Mouse (Mus musculus) right cerebral cortex, postnatal 4 days (tissue): Measurements from ENCODE around the gene Nol7.

Experiments used
- DNase-seq: peaks from one replicate; pipeline ENCODE4 v3.0.0-alpha.2; 2022

Gene Nol7

DNA sequence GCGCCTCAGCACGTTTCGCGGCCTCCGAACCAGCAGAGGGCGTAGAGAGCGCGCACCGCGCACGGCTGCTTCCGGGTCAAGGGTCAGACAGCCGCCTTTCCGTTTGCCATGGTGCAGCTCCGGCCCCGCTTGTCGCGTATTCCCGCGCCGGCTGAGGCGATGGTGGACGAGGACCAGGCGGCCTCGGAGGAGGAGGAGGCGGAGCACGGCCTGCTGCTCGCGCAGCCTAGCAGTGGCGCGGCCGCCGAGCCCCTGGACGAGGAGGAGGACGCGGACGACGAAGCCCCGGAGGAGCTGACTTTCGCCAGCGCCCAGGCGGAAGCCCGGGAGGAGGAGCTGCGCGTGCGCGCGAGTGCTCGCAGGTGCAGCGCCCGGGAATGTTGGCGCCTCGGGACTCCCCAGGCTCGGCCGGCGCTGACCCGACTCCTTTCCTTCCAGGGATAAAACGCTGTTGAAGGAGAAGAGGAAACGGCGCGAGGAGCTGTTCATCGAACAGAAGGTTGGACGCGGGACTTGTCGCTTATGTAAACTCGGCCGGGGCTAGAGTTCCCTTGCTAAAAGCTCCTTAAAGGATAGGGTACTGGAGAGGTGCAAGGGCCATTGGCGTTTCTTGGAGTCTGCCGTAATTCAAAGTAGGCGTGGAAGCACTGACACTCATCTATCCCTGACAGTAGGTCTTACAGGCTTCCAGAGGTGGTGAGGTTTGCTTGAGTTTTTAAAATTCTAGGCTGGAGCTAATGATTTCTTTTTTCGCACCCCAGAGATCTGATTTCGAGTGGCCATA is at the start of gene Nol7:
Gene Nol7, plus strand, starts transcription at position 94 of the 784 bp plus-strand sequence.
- DNase-seq: peak; percentile 99

DNA sequence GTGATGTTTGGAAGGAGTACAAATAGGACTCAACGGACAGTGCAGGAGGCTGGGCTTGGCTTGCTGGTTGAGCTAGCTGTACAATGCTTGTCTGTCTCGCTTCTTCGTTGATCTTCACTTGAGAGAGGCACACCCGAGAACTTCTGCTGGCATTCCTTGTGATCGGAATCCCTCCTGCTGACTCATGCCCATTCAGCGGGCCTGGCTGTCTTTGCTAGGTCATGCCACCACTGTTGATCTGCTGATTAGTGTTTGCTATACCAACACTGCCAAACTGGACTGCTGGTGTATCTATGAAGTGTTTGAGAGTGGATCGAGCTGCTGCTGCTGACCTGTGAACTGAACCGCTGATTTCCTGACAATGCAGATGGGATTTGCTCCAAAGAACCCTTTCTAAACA is 48.8 kb upstream of the Nol7 start:
- DNase-seq: no peak

DNA sequence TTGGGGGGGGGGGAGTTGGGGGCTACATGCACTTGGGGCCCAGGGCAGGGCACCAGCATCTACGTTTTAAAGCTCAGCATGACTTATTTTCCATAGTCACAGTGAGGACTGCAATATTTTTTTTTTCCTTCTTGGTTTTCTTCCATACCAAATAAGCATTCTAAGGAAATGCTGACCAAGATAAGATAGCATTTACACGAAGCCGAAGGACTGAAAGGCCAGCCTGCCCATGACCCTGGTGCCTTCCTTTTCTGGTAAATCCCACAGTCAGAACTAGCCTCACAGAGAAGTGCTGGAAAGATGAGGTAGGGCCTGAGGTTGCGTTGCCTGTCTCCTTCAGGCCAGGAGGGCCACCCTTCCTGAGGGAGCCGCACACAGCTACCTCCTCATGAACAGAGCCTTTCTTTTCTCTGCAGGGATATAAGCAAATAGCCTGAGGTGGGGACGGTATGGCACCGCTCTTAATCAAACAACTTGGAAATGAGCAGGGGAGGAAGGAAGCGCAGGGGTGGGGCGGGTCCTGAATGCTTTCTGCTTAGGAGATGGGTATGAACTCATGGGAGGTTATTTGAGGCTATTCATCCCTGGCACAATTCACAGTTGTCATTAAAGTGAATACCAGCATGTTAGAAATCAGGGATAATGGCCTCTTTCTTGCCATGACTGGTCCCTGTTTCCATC is 47.6 kb upstream of the Nol7 start:
- no peak for DNase-seq

DNA sequence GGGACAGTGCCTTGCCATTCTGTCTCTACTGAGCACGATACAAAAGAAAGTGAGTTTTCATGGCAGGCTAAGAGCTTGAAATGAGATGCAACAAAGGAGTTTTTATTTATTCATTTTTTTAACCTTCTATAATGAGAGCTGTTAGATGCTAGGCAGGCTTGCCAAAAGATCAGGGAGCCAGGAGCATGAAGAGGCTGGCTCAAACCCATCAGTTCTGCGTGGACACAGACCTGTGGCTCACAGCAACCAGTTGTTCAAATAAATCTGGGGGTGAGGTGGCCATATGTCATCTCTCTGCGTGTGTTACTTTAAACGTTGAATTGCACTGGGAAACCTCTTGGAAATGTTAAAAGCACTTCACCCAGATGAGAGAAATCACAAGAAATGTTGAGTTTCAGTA is 44.8 kb upstream of the Nol7 start:
- DNase-seq: no peak

DNA sequence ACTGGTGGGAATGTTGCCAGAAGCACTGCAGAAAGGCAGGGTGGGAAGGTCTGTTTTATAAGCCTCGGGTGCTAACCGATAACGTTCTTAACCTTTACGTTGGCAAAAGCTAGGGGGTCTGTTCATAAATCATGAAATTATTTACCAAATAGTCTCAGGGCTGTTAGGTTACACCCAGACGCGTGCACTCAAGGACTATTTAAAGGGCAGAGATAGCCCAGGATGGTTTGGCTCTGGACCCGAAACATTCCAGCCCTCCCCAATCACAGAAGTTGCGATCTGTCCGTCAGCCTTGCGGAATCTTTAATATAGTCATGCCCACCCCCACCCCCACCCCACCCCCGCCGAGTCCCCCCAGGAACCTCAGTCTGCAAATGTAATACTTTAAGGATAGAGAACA is 43.8 kb upstream of the Nol7 start:
- DNase-seq: no peak

DNA sequence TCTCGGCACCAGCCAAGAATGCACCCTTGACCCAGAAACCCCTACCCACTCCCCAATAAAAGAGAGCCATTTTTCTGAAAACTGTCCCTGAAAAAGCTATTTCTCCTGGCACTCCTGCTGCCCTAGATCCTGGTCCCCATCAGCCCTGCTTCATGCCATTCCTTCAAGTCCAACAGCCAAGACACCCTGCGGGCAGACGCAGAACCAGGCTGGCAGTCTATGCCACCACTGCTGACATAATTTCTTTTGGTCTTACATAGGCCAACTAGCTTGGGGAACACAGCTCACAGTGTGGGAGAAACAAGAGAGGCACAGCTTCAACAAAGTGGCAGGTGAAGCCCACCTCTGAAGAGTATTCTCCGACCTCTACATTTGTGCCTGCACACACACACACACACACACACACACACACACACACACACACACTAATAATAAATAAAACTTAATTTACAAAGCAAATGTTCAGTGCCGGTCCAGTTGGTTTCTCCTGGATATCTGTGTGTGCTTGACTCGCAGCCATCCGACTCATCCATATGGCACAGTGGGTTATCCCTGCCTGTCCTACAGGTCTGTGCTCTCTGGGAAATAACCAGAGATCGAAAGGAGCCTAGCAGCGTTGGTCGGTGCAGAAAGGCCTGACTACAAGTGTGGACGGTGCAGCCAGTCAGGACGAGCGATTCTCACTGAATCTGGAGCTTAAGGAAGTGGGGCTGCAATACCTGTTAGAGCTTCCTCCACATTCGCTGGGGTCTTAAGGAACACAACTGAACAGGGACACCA is 41.7 kb upstream of the Nol7 start:
- no peak for DNase-seq

DNA sequence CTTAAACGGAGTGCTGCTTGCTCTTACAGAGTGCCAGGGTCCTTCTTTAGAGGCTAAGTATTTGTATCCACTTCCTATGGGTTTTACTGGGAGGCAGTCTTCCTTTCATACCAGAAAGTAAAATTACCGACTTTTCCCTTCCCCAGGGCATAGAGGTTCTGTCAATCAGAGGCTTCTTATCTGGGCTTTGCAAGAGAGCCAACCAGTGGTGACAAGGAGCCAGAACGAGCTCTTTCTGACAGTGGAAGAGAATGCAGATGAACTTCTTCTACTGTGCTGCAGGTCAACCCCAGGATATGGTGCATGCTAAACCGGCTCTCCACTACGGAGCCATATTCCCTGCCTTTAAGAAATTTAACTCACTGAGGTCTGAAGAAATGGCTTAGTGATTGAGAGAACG is 37.7 kb upstream of the Nol7 start:
- DNase-seq: no peak

DNA sequence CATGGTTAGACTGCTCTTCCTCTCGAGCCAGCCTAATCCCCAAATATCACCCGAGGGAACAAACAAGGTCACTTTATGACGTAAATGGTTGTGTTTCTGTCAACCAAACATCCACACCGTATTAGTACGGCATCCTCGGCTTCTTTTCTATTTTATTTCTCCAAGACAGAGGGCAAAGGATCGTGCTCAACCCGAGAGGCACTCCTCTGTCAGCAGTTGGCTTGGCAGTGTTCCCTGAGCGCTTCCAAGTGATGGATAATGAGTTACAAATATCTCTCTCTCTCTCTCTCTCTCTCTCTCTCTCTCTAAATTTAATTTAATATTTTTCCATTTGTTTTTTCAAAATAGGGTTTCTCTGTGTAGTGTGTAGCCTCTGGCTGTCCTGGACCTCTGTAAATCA is 35.8 kb upstream of the Nol7 start:
- no peak for DNase-seq

DNA sequence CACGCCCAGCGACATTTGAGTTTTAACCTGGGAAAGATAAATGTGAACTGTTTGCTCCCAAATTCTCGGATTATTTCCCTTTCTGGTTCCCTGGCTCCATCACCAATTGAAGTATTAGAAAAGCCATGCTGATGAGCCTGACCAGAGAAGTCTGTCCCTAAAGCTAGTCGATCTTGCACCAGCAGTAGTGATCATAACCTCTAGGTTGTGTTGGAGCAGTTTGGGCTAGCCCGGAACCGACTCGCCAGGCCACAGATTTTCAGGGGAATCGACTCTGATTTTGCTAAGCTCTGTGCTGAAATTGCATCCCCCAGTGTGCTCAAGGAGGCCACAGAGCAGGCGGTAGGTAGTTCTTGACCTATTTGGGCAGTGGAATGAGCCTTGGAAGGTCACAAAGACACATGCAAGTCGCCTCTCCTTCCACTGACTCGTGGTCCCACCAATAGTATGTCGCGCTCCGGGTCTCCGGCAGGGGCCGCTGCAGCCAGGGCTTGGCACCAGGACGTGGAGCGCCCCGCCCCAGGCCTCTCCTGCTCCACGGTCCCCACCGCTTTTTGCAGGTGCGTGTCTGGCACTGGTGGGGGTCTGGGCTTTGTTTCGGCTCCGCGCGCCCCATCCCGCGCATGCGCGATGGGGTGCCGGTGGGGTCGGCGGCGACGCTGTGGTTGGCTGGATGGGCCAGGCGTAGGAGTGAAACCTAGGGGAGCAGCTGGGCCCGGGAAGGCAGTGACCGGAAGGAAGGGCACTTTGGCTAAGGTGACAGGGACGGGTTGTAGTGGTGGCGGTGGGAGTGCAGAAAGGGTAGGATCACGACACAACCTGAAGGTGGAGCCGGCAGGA is 33.0 kb upstream of the Nol7 start, which contains the start of gene Sirt5:
Gene Sirt5, plus strand, starts transcription at position 512 of the 840 bp plus-strand sequence.
- peak; percentile 84 for DNase-seq

DNA sequence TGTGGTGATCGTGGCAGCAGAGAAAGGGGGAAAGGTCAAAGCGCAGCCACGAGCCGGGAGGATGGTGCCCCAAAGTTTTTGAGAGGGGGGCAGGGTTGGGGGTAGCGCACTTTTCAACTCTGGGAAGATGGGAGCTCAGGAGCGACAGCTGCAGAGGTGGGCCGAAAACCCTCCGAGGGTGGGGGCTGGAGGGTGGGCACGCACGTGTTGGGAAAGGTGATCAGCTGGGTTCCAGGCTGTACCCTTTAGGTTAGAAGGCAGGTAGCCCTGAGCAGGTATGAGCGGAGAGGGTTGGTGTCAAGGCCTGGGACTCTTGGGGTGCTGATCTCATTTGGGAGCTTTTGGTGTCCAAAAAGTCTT is 32.4 kb upstream of the Nol7 start:
- DNase-seq: no peak

DNA sequence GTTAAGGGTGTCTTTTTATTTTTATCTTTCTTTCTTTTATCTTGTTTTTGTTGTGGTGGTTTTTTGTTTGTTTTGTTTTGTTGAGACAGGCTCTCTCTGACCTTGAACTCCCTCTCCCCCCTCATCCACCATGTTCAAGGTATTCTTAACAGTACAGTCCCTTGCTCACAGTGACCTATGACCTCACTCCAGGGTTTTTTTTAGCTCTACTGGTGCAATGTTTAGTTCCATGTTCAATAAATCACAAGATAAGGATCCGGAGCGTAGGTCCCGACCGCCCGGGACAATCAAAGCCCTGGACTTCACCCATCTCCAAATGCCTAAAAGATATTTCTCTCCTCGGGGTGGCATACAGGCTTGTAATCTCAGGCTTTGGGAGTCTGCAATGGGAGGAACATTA is 28.1 kb upstream of the Nol7 start:
- DNase-seq: no peak

DNA sequence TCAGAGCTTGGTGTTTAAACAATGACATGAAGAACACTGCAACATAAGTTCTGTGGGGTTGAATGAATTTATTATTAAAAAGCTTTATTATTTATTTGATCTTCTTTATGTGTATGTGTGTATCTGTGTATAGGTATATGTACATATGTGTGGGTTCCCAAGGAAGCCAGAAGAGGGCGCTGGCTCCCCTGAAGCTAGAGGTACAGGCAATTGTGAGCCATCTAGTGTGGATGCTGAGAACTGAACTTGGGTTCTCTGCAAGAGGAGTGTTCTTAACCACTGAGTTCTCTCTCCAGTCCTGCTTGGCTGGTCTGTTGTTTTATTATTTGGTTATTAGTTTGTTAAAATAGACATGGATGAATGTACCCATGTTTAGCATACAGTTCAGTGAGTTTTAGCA is 25.3 kb upstream of the Nol7 start:
- DNase-seq: no peak

DNA sequence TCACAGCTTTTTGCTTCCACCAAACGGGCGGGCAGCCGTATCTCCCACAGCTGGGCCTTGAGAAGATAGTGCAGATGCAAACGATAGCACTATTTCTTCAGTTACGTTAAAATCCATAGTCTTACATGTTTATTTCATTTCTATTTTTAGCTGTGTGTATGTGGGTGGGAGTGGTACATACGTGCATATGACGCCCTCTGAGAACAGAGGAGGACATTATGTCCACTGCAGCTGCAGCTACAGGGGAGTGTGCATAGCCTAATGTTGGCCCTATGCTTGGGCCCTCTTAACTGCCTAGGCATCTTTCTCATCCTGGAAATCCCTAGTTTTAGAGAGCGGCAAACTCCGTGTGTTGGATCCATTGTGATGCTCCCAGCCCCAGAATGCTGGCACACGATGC is 24.0 kb upstream of the Nol7 start:
- no peak for DNase-seq

DNA sequence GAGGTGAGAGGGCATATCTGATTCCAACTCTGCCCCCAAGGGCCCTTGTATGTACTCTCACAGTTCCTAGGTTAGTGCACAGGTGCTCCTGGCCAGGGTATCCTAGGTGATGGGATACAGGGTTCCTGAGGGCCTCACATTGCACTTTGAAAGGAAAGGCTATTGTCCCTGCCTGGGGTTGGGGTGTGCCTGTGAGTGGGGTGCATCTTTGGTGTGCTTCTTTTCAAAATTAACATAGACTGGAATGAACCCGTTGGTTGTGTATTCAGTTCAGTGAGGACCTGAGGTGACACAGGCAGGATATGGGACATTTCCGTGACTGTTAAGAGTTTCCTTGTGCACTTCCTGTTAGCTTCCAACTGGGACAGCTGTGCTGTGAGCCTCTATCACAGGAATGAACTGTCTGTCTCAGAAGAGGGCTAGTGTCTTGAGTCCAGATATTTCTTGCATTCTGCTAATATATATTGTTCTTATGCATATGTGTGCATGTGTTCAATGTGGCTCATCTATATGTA is 23.2 kb upstream of the Nol7 start:
- no peak for DNase-seq

DNA sequence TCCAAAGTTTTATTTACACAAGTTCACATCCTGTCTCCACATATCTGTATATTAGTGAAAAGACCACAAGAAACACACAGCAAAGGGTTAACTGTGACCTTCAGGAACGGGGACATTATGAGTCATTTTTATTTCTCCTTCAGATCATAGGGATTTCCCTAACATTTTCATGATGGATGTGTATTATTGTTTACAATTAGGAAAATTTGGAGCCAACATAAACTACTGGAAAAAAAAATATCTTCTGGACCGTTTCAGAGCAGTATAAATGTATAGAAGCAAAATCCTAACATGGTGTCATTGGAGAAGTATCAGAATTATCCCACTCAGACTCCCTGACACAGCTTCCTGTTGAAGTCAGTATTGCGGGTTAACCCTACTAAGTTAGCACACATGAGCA is 18.2 kb upstream of the Nol7 start:
- DNase-seq: no peak

DNA sequence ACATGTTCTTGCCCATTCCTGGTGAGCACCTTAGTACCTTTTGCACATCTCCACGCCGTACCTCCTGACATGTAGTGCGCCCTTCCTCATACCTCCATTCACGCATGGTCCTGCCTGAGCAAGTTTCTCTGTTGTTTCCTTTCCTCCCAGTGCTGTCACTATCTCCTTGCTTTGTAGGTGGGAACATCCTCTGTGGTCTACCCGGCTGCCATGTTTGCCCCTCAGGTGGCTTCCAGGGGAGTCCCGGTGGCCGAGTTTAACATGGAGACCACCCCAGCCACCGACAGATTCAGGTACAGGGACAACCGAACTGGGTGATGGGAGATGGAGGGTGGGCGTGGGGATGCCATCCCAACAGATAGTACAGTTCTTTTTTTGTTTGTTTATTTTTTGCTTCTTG is 12.9 kb upstream of the Nol7 start:
- no peak for DNase-seq

DNA sequence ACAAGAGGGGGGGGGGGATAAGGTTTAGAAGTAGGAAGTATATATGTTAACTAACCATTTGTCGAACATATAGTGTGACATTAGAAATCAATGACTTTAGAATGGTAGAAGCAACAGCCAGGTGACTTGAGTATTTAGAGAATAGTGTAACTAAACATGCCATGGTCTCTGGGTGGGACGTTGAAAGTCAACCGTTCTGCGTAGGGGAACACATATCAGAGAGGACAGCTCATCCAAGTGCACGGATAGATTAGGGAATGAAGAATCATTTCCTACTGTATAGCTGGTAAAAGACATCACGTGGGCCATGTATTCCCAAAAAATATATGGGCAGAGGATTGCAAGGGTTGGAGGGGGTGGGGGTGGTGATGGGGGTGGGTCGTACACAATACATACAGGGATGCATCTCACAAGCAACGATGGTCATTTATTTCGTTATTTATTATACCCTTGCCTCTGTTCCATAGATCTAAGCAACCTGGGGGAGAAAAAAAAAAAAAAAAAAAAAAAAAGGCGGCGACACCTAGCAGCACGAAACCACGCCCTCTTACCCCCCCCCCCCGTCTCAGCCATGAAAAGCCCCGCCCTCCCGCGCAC is 392 bp upstream of the Nol7 start:
- no peak for DNase-seq

DNA sequence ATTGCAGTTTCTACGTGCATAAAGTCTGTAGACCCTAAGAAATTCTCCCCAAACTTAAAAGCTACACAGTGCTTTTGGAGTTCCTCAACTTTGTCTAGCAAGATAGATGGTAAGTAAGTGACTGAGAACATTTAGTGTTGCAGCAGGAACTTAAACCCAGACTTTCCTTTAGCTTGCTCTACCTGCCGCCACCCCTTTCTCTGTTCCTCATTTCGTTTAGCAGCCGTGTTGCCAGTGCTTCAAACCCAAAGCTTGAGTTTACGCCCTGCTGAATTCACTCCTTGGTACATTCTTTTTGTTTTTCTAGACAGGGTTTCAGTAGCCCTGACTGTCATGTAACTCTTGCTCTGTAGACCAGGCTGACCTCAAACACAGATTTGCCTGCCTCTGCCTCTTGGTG is 1.4 kb downstream of the Nol7 start:
- no peak for DNase-seq

DNA sequence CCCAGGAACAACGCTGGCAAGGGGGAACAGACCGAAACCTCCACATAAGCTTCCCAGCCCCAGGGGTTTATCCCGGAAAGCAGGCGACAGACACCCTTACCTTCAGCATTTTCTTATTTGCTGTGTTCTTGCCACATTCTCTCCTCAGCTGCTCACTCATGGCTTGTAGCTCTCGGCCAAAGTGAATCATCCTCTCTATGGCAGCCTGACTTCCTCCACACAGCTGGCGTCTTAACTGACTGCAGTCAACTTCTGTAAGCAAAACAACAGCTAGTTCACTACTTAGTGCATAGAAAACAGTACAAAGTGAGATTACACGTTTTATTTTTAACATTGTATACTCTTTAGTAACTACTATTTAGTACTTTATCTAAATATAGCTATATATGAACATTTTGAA is 14.1 kb downstream of the Nol7 start:
- no peak for DNase-seq

DNA sequence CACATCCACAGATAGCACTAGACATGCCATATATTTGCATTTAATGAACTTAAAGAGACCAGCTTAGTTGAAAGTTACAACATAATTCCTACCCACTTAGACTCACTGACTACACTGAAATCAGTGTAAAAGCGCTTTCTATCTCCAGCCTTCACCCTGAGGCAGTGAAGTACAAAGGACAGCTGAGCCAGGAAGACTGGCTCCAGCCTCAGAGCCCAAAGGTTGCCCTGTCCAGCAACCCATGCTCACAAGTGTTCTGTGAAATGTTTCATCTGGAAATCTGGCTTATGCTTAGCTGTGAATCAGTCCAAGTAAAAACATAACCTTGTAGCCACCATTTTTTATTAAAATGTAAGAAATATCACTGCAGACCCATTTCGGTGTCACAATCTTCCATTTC is 15.4 kb downstream of the Nol7 start:
- DNase-seq: no peak

DNA sequence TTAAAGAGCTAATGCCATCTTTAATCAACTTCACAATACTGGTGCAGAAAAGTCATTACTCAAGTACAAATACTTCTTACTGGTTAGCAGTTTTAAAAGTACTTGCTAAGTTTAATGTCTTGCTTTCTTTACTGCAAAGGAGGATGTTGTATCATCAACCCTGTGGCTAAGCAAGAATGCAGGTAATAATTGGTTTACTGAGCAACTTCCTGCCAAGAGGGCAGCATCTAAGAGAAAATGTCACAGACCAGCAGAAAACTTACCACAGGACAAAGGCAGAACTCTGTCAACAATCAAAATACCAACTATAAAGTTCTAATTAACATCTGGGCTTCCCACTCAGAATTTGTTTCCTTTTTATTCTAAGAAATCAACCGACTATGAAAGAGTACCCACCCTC is 17.1 kb downstream of the Nol7 start:
- no peak for DNase-seq

DNA sequence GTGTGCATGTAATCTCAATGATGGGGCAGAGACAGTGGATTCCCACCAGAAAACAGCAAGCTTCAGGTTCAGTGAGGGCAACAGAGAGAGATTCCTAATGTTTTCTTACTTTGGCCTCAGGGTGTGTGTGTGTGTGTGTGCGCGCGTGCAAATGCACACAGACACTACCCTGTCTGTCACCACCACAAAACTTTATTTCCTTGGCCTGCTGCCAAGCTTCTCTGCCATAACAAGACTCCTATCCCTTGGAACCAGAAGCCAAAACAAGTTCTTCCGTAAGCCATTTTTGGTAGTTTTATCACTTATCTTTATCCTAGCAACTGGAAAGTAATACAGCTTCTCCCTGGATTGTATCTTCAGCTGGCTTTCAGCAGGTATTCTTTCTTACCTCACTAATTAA is 30.2 kb downstream of the Nol7 start:
- DNase-seq: no peak
